In the genomic region with DNA sequence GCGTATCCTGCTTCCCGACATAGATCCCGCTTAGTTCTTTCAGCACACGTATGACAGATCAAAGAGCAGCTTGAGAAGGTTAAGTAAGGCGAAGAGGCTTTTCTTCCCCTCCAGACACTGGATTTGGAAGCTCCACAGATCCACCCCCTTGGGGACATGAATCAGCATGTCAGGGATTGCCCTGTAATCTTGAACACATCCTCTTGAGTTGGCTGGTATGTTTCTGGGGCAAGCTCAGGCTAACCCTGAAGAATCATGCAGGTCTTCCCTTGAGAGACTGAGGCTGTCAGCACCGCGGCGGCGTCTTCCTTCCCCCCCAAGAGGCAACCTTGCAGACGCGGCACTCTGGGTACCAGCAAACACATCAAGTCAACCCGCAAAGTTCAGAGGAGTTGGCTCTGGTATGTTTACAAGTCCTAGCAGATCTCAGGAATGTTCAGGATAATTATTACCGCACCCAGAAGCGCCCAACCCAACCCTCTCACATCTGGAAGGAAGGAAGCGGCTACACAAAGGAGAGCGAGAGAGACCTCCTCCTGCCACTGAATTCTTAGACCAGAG, we compare ENCODE assay signal across 8 mouse cellular contexts. TPM values are rescaled to one million over a fixed set of nuclear protein-coding genes. Genes with fewer than 3 reads are reported as not detected.
DNase-seq lines count a peak whose midpoint lies in the region; ATAC-seq and TF ChIP-seq lines count a peak whose summit lies in the region.

No protein-coding gene starts in this region.

- WGBS in embryonic facial prominence, embryonic 13.5 days, result 5% methylated on average over 16 of the region's 16 CpGs
- 6% methylated on average over 16 of the region's 16 CpGs for WGBS in heart, postnatal 0 days
- 6% methylated on average over 16 of the region's 16 CpGs for WGBS in limb, embryonic 12.5 days
- 3% methylated on average over 16 of the region's 16 CpGs for WGBS in neural tube, embryonic 13.5 days

- peak overlapping the region; percentile 75 for H3K27ac ChIP-seq in embryonic facial prominence, embryonic 13.5 days
- H3K27ac ChIP-seq in heart, postnatal 0 days (ENCODE audit: low read depth), result peak overlapping the region; percentile 28; the same call in 1 of the 2 replicates
- no peak overlapping the region for H3K27ac ChIP-seq in limb, embryonic 12.5 days
- peak overlapping the region; percentile 97 for H3K27ac ChIP-seq in neural tube, embryonic 13.5 days (replicated peaks)

- H3K9me3 ChIP-seq in embryonic facial prominence, embryonic 13.5 days, result no peaks in the 10 kb centered on the region
- no peaks in the 10 kb centered on the region for H3K9me3 ChIP-seq in heart, postnatal 0 days (replicated peaks; ENCODE audit: control insufficient read depth, low read length)
- no peaks in the 10 kb centered on the region for H3K9me3 ChIP-seq in limb, embryonic 12.5 days
- no peaks in the 10 kb centered on the region for H3K9me3 ChIP-seq in neural tube, embryonic 13.5 days

- DNase-seq in gastrocnemius, postnatal 14 days, result peak; percentile 9
- no peak for DNase-seq in gastrocnemius, postnatal 4 days (ENCODE audit: low spot score in 2 of 2)
- no peak for DNase-seq in heart, postnatal 0 days (ENCODE audit: low spot score)
- no peak for DNase-seq in spleen, postnatal 10 days (ENCODE audit: low spot score in 2 of 2)
- DNase-seq in adipocyte (ENCODE audit: low spot score), result no peak

- intact Hi-C loops in gastrocnemius, postnatal 14 days (cut with DNase I; ENCODE audit: low total_unique reads), result no loop called here

- no peak for TF ChIP-seq CTCF in heart, postnatal 0 days (IDR thresholded peaks at IDR 0.05; ENCODE audit: low read depth)

- peaks cover 16% of the 10 kb centered on the region for H3K4me1 ChIP-seq in embryonic facial prominence, embryonic 13.5 days
- H3K4me1 ChIP-seq in heart, postnatal 0 days (ENCODE audit: control insufficient read depth, insufficient read depth), result no peaks in the 10 kb centered on the region
- peaks cover 14% of the 10 kb centered on the region for H3K4me1 ChIP-seq in limb, embryonic 12.5 days (replicated peaks)
- peaks cover 42% of the 10 kb centered on the region for H3K4me1 ChIP-seq in neural tube, embryonic 13.5 days (replicated peaks)

- peak overlapping the region; percentile 93 for H3K4me2 ChIP-seq in embryonic facial prominence, embryonic 13.5 days
- H3K4me2 ChIP-seq in heart, postnatal 0 days (ENCODE audit: low read depth, low read length), result peak overlapping the region; percentile 88
- peak overlapping the region; percentile 79 for H3K4me2 ChIP-seq in limb, embryonic 12.5 days
- H3K4me2 ChIP-seq in neural tube, embryonic 13.5 days, result peak overlapping the region; percentile 75

- no peak for TF ChIP-seq EP300 in heart, postnatal 0 days (IDR thresholded peaks at IDR 0.05; ENCODE audit: low read depth)

- peak; percentile 35; the same call in 1 of the 2 replicates for ATAC-seq in embryonic facial prominence, embryonic 13.5 days (ENCODE audit: insufficient number of reproducible peaks, insufficient read depth, low FRiP score, low TSS enrichment, low read depth)
- no peak; the same call in 1 of the 2 replicates for ATAC-seq in heart, postnatal 0 days (ENCODE audit: insufficient read depth, low read depth)
- ATAC-seq in limb, embryonic 12.5 days (ENCODE audit: insufficient number of reproducible peaks, insufficient read depth, low FRiP score, low TSS enrichment, low read depth), result peak; percentile 30; the same call in 1 of the 2 replicates
- ATAC-seq in neural tube, embryonic 13.5 days (ENCODE audit: low read depth), result no peak

- no peaks in the 10 kb centered on the region for H3K36me3 ChIP-seq in embryonic facial prominence, embryonic 13.5 days
- H3K36me3 ChIP-seq in heart, postnatal 0 days (replicated peaks; ENCODE audit: control insufficient read depth, insufficient read depth, low read length), result no peaks in the 10 kb centered on the region
- H3K36me3 ChIP-seq in limb, embryonic 12.5 days, result no peaks in the 10 kb centered on the region
- H3K36me3 ChIP-seq in neural tube, embryonic 13.5 days, result no peaks in the 10 kb centered on the region

- H3K9ac ChIP-seq in embryonic facial prominence, embryonic 13.5 days, result peak overlapping the region; percentile 72
- H3K9ac ChIP-seq in heart, postnatal 0 days (replicated peaks; ENCODE audit: low read depth, low read length), result no peak overlapping the region
- H3K9ac ChIP-seq in limb, embryonic 12.5 days (replicated peaks), result 0 out of 2 replicates have a peak overlapping the region, but pooled peaks have one; percentile 23
- H3K9ac ChIP-seq in neural tube, embryonic 13.5 days, result peak overlapping the region; percentile 88

- peaks cover 29% of the 10 kb centered on the region for H3K27me3 ChIP-seq in embryonic facial prominence, embryonic 13.5 days
- peaks cover 35% of the 10 kb centered on the region for H3K27me3 ChIP-seq in heart, postnatal 0 days (ENCODE audit: control insufficient read depth, insufficient read depth, low read length)
- peaks cover 33% of the 10 kb centered on the region for H3K27me3 ChIP-seq in limb, embryonic 12.5 days
- no peaks in the 10 kb centered on the region for H3K27me3 ChIP-seq in neural tube, embryonic 13.5 days

- H3K4me3 ChIP-seq in embryonic facial prominence, embryonic 13.5 days, result peak overlapping the region; percentile 62
- H3K4me3 ChIP-seq in heart, postnatal 0 days (ENCODE audit: low read depth, low read length), result peak overlapping the region; percentile 57
- peak overlapping the region; percentile 71 for H3K4me3 ChIP-seq in limb, embryonic 12.5 days (replicated peaks)
- peak overlapping the region; percentile 86 for H3K4me3 ChIP-seq in neural tube, embryonic 13.5 days

RNA-seq across cellular contexts. Expression of gene Frmd4b, which starts 1.4 kb away (rescaled TPM):
- 10 to 100 TPM; 14.5 to 14.6 TPM for total RNA-seq in gastrocnemius, postnatal 14 days (2021)
- 10 to 100 TPM; 25.1 to 31.3 TPM for total RNA-seq in gastrocnemius, postnatal 4 days (2021)
- 13.5 and 15.4 TPM in 2 replicates for polyA plus RNA-seq in embryonic facial prominence, embryonic 13.5 days (2015; fragmentation: Nextera tagmentation; extraction: Ambion mirVana)
- 19.0 and 30.8 TPM in 2 replicates for total RNA-seq in heart, postnatal 0 days (2014; rRNA removed; ENCODE audit: low replicate concordance)
- polyA plus RNA-seq in heart, postnatal 0 days (2015; fragmentation: Nextera tagmentation; extraction: Ambion mirVana), result 6.2 and 6.6 TPM in 2 replicates
- polyA plus RNA-seq in limb, embryonic 12.5 days (2016; fragmentation: Nextera tagmentation; extraction: Ambion mirVana), result 12.9 and 13.0 TPM in 2 replicates
- polyA plus RNA-seq in neural tube, embryonic 13.5 days (2015; fragmentation: Nextera tagmentation; extraction: Ambion mirVana), result 28.7 and 30.9 TPM in 2 replicates

Comparison
In these comparisons a context has a peak if more than half of its experiments do, and no peak if none do; other contexts are left out.
1. ATAC-seq: peak in embryonic facial prominence, embryonic 13.5 days (single experiment) and limb, embryonic 12.5 days (single experiment); none in heart, postnatal 0 days (single experiment) and neural tube, embryonic 13.5 days (single experiment).
2. Peak in every context shown above with its lines, with median percentiles within 50 percentile points of each other: H3K4me2 ChIP-seq and H3K4me3 ChIP-seq.